Mouse (Mus musculus): Measurements from ENCODE around the gene Cracr2b. TPM values are rescaled to one million over a fixed set of nuclear protein-coding genes. Genes with fewer than 3 reads are reported as not detected.
A peak's percentile ranks its signal among the peaks of the same experiment; 100 is the strongest.

Gene Cracr2b
- polyA plus RNA-seq, 1 experiment from 2014 or later: 5.4 TPM

DNA sequence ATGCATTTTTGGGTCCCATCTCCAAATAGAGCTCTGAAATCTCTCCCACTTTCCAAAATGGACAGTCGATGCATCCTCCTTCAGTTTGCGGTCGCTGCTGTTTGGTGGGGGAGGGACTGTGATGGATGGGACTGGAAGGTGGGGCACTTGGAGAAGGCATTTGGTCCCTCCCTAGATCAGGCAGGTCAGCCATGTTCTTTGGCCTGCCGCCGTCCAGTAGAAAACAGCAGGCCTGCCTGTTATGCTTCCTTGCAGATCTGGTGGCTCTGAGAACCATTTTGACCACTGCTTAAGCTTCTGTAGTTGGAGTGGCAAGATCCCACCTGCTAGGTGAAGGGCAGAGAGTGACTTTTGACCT lies 7.2 kb downstream of the Cracr2b start:
- Histone ChIP-seq H3K4me2 (replicated peaks) (peak overlapping the region; percentile 74), H3K4me1 (peaks cover 43% of the 10 kb centered on the region), H3K27me3 (peaks cover 40% of the 10 kb centered on the region), H3K9ac (replicated peaks) (peak overlapping the region; percentile 83), H3K4me3 (peak overlapping the region; percentile 70), H3K27ac (replicated peaks) (peak overlapping the region; percentile 79), H3K36me3 (peaks cover 32% of the 10 kb centered on the region), H3K9me3 (no peaks in the 10 kb centered on the region)
- 28% methylated on average over 5 of the region's 5 CpGs for WGBS
- peak; percentile 23; the same call in 1 of the 2 replicates for ATAC-seq (ENCODE audit: low FRiP score, low read depth)

DNA sequence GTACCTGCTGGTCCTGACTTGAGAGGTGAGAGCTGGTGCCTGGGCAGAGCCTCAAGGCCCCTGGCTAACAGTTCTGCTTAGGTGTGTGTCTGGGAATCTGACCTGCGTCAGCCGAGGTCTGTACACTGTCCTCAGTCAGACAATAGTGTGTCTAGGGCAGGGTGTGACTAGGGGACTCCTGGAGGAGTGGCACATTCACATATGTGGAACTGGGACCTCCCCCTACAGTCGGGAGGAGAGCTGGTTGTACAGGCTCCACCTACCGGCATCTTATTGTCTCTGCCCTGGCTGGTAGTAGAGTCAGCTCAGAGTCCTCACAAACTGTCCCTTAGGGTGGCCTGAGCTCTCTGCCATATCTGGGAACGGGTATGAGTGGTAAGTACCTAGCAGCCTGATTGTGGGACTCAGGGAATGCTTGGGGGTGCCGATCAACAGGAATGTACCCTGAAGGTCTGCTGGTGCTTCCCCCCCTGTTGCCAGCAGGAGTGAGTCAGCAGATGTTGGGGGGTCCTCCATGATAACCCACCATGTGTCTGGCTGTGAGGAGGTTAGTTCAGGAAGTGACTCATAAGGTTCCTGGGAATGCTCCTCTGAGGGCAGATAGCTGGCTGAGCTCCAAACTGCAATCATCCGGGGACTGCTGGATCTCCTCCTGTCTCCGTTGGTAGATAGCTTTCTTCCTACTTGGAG lies 7.8 kb downstream of the Cracr2b start:
- H3K27me3 ChIP-seq: peaks cover 35% of the 10 kb centered on the region
- peak; percentile 78 for ATAC-seq (ENCODE audit: low FRiP score, low read depth)
- H3K36me3 ChIP-seq: peaks cover 32% of the 10 kb centered on the region

GRCm38 (mm10) chr7:141469352-141469751 lies 8.5 kb downstream of the Cracr2b start:
- WGBS: 69% methylated on average over 6 of the region's 6 CpGs
- peaks cover 52% of the 10 kb centered on the region for H3K4me1 ChIP-seq
- ATAC-seq (ENCODE audit: low FRiP score, low read depth): no peak

More for the DNA sequence above, 7.8 kb downstream of the Cracr2b start:
- peak overlapping the region; percentile 70 for H3K4me3 ChIP-seq
- H3K4me1 ChIP-seq: peaks cover 47% of the 10 kb centered on the region
- H3K9ac ChIP-seq (replicated peaks): peak overlapping the region; percentile 83
- H3K9me3 ChIP-seq: no peaks in the 10 kb centered on the region
- WGBS: 21% methylated on average over 8 of the region's 8 CpGs
- peak overlapping the region; percentile 74 for H3K4me2 ChIP-seq (replicated peaks)
- peak overlapping the region; percentile 79 for H3K27ac ChIP-seq (replicated peaks)

GRCm38 (mm10) chr7:141469901-141470636 lies 9.2 kb downstream of the Cracr2b start:
- Histone ChIP-seq H3K4me3 (0 out of 2 replicates have a peak overlapping the region, but pooled peaks have one; percentile 70), H3K27ac (replicated peaks) (0 out of 2 replicates have a peak overlapping the region, but pooled peaks have one; percentile 10), H3K9me3 (no peaks in the 10 kb centered on the region), H3K27me3 (peaks cover 21% of the 10 kb centered on the region), H3K4me1 (peaks cover 48% of the 10 kb centered on the region), H3K4me2 (replicated peaks) (peak overlapping the region; percentile 74), H3K9ac (replicated peaks) (0 out of 2 replicates have a peak overlapping the region, but pooled peaks have one; percentile 41), H3K36me3 (peaks cover 32% of the 10 kb centered on the region)
- WGBS: 91% methylated on average over 18 of the region's 18 CpGs
- ATAC-seq (ENCODE audit: low FRiP score, low read depth): no peak

More at GRCm38 (mm10) chr7:141469352-141469751, 8.5 kb downstream of the Cracr2b start:
- Histone ChIP-seq H3K36me3 (peaks cover 32% of the 10 kb centered on the region), H3K9me3 (no peaks in the 10 kb centered on the region), H3K27ac (replicated peaks) (no peak overlapping the region; the same call in 1 of the 2 replicates), H3K4me2 (replicated peaks) (peak overlapping the region; percentile 74), H3K27me3 (peaks cover 28% of the 10 kb centered on the region), H3K4me3 (peak overlapping the region; percentile 70), H3K9ac (replicated peaks) (peak overlapping the region; percentile 41)

- WGBS: 97% methylated on average over 10 of the region's 10 CpGs
- no peak for ATAC-seq (ENCODE audit: low FRiP score, low read depth)
- Histone ChIP-seq H3K4me2 (replicated peaks) (no peak overlapping the region), H3K27me3 (peaks cover 18% of the 10 kb centered on the region), H3K4me3 (no peak overlapping the region), H3K9me3 (no peaks in the 10 kb centered on the region), H3K27ac (replicated peaks) (no peak overlapping the region), H3K4me1 (peaks cover 51% of the 10 kb centered on the region), H3K9ac (replicated peaks) (no peak overlapping the region), H3K36me3 (peaks cover 32% of the 10 kb centered on the region)
Observed at GRCm38 (mm10) chr7:141470637-141470944, 9.7 kb downstream of the Cracr2b start.

GRCm38 (mm10) chr7:141471236-141471635 lies 10.3 kb downstream of the Cracr2b start:
- Histone ChIP-seq H3K27ac (replicated peaks) (no peak overlapping the region), H3K4me1 (peaks cover 58% of the 10 kb centered on the region), H3K36me3 (peaks cover 32% of the 10 kb centered on the region), H3K4me2 (replicated peaks) (no peak overlapping the region), H3K4me3 (no peak overlapping the region), H3K9ac (replicated peaks) (no peak overlapping the region), H3K9me3 (no peaks in the 10 kb centered on the region), H3K27me3 (peaks cover 18% of the 10 kb centered on the region)
- ATAC-seq (ENCODE audit: low FRiP score, low read depth): no peak
- WGBS: 91% methylated on average over 1 of the region's 1 CpGs

DNA sequence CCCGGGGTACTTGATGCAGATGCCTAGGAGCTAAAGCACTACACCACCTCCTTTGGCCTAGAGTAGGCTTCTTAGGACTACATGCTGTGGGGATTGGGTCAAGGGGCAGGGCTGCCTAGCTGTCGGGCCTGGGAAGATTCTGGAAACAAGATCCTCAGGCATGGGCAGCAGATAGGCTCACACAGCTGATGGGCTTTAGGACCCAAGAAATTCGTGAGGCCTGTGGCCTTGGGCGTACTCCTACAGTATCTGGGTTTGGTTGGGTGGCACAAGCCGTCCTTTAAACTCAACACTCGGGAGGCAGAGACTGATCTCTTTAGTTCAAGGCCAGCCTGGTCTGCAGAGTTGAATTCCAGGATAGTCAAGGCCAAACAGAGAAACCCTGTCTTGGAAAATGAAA lies 11.3 kb downstream of the Cracr2b start:
- Histone ChIP-seq H3K27ac (replicated peaks) (no peak overlapping the region), H3K36me3 (peaks cover 32% of the 10 kb centered on the region), H3K27me3 (peaks cover 18% of the 10 kb centered on the region), H3K4me3 (no peak overlapping the region), H3K9ac (replicated peaks) (no peak overlapping the region), H3K9me3 (no peaks in the 10 kb centered on the region), H3K4me1 (peaks cover 58% of the 10 kb centered on the region), H3K4me2 (replicated peaks) (no peak overlapping the region)
- no peak for ATAC-seq (ENCODE audit: low FRiP score, low read depth)
- WGBS: 86% methylated on average over 6 of the region's 6 CpGs

GRCm38 (mm10) chr7:141472763-141473162 lies 11.9 kb downstream of the Cracr2b start:
- peaks cover 24% of the 10 kb centered on the region for H3K27me3 ChIP-seq
- no peak overlapping the region for H3K27ac ChIP-seq (replicated peaks)
- no peak overlapping the region for H3K9ac ChIP-seq (replicated peaks)
- no peak overlapping the region for H3K4me2 ChIP-seq (replicated peaks)
- no peak for ATAC-seq (ENCODE audit: low FRiP score, low read depth)
- no peaks in the 10 kb centered on the region for H3K9me3 ChIP-seq
- H3K4me1 ChIP-seq: peaks cover 55% of the 10 kb centered on the region
- 94% methylated on average over 6 of the region's 6 CpGs for WGBS
- no peak overlapping the region for H3K4me3 ChIP-seq
- peaks cover 32% of the 10 kb centered on the region for H3K36me3 ChIP-seq

DNA sequence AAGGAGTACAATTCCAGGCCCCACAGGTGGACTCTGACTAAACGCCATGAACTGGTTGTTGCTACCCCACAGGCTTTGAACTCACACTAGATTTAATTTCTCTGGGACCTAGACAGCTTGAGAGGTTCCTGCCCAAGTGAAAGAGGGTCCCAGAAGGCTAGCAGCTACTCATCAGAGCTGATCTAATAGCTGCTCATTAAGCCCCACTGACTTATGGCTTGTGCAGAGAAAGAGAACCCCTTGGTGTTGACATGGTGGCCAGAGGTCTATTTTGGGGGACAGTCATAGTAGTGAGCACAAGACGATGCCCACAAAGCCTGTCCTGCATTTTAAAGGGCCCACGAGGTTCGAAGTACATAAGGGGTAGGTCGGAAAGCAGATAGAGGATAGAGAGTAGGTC lies 13.3 kb downstream of the Cracr2b start:
- 14% methylated on average over 5 of the region's 5 CpGs for whole genome bisulfite sequencing
- H3K4me1 ChIP-seq: peaks cover 41% of the 10 kb centered on the region
- no peaks in the 10 kb centered on the region for H3K9me3 ChIP-seq
- peak overlapping the region; percentile 78 for H3K9ac ChIP-seq (replicated peaks)
- no peak for ATAC-seq (ENCODE audit: low FRiP score, low read depth)
- H3K27me3 ChIP-seq: peaks cover 31% of the 10 kb centered on the region
- H3K4me3 ChIP-seq: peak overlapping the region; percentile 87
- H3K4me2 ChIP-seq (replicated peaks): peak overlapping the region; percentile 93
- no peak overlapping the region for H3K27ac ChIP-seq (replicated peaks)
- H3K36me3 ChIP-seq: peaks cover 32% of the 10 kb centered on the region

DNA sequence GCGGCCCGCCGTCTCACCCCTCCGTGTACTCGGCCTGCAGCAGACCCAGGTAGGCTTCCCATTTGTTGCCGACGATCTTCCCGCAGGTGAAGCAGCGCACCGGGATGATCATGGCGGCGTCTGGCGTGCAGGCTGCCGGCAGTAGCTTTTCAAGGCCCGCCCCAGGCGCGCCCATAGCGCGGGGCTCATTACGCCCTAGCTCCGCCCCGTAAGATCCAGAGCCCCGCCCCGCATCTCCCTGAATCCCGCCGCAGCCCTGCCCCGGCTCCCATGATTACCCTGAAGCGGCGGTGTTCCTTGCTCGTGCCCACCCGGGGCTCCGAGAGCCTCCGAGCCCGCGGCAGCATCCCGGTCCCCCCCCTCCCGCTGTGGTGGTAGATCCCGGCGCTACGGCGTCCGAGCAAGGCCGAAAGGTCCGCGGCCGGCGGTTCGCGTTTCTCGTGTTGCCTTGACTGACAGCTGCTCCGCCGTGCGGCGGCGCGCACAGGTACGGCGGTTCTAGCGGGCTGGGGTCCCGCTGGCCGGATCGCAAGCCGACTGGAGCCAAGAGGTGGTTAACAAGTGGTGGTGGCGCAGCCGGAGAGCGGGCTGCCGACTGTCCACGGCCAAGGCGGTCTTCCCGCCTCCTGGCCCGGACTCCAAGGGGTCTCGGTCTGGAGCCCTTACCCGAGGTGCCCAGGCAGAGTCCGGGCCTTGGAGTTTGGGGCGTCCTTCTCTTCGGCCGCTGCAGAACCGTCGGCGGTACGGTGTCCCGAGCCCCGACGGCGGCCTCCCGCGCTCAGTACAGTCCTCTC lies 14.3 kb downstream of the Cracr2b start, which contains the start of the genes Polr2l and Tspan4:
TSS of gene Polr2l (minus strand) at position 122 of the 794 bp plus-strand sequence.
TSS of gene Tspan4 (plus strand) at position 230 of the 794 bp plus-strand sequence.
- Histone ChIP-seq H3K4me2 (replicated peaks) (peak within 1 kb of the TSS; percentile 93), H3K4me3 (peak within 1 kb of the TSS; percentile 87), H3K9me3 (no peaks in the 10 kb centered on the region), H3K27ac (replicated peaks) (peak within 1 kb of the TSS; percentile 86), H3K27me3 (peaks cover 35% of the 10 kb centered on the region), H3K4me1 (peaks cover 30% of the 10 kb centered on the region), H3K36me3 (peaks cover 25% of the 10 kb centered on the region), H3K9ac (replicated peaks) (peak within 1 kb of the TSS; percentile 78)
- WGBS: under 1% methylated on average over 86 of the region's 87 CpGs
- ATAC-seq (ENCODE audit: low FRiP score, low read depth): peak; percentile 82

DNA sequence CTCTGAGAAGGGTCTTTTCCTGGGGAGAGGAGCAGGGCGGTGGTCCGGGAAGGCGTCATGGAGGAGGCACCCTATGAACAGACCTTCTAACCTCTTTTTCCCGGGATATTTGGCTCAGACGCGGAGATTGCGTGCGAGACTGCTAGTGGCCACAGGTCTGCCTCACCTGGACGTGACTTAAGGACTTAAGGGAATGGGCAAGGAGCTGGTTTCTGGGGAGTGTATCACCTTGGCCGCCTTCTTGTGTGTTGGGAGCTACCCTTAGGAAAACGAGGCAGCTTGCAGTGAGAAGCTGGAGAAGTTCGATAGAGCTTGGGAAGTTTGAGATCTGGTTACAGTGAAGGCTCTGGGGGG lies 14.9 kb downstream of the Cracr2b start:
- H3K27ac ChIP-seq (replicated peaks): 0 out of 2 replicates have a peak overlapping the region, but pooled peaks have one; percentile 86
- WGBS: 1% methylated on average over 11 of the region's 12 CpGs
- ATAC-seq (ENCODE audit: low FRiP score, low read depth): no peak
- H3K9me3 ChIP-seq: no peaks in the 10 kb centered on the region
- H3K4me3 ChIP-seq: peak overlapping the region; percentile 87
- peaks cover 30% of the 10 kb centered on the region for H3K4me1 ChIP-seq
- H3K36me3 ChIP-seq: peaks cover 19% of the 10 kb centered on the region
- H3K9ac ChIP-seq (replicated peaks): peak overlapping the region; percentile 78
- peak overlapping the region; percentile 93 for H3K4me2 ChIP-seq (replicated peaks)
- peaks cover 41% of the 10 kb centered on the region for H3K27me3 ChIP-seq
